Mouse (Mus musculus) liver, embryonic 14.5 days (tissue): ENCODE results near the gene Zfp622. TPM values are rescaled to one million over a fixed set of nuclear protein-coding genes. Genes with fewer than 3 reads are reported as not detected.

ENCODE experiments used
- ATAC-seq: fragments of 200-750 bp; cut with Nextera tagmentation; 2 replicates; pipeline ENCODE4 v1.8.0; 2017; ENCODE audit warnings: moderate number of reproducible peaks, mild to moderate bottlenecking, moderate library complexity; ENCODE audit not compliant: insufficient read depth
- DNase-seq, 3 experiments: peaks; one replicate each; pipeline ENCODE4 v3.0.0-alpha.2; 2012 to 2013; ENCODE audit warnings: low read depth in 3 of 3, low spot score in 3 of 3
- H3K27ac ChIP-seq: fragments of 300-500 bp; sonication (generic); 2 replicates; pipeline ENCODE4 v1.5.1; 2014; ENCODE audit warnings: moderate library complexity, mild to moderate bottlenecking, control low read depth, inconsistent platforms
- H3K27me3 ChIP-seq: fragments of 300-500 bp; sonication (generic); 2 replicates; pipeline ENCODE4 v1.6.1; 2014; ENCODE audit warnings: mild to moderate bottlenecking, low read length, moderate library complexity; ENCODE audit not compliant: control insufficient read depth, insufficient read depth
- H3K36me3 ChIP-seq: fragments of 300-500 bp; sonication (generic); replicated peaks from 2 replicates; pipeline ENCODE4 v1.6.1; 2014; ENCODE audit warnings: low read depth; ENCODE audit not compliant: control insufficient read depth, insufficient read depth
- H3K4me1 ChIP-seq, 2 experiments: fragments of 200-500 bp in 1 of 2; fragments of 300-500 bp in 1 of 2; sonication (generic) in 1 of 2; replicated peaks; 2 replicates each; pipeline ENCODE4 v1.6.1; 2012 to 2014; ENCODE audit warnings: antibody characterized with exemption in 1 of 2, inconsistent platforms in 1 of 2, low read length in 1 of 2; ENCODE audit not compliant: control insufficient read depth in 2 of 2, insufficient read depth in 2 of 2
- H3K4me2 ChIP-seq: fragments of 300-500 bp; sonication (generic); 2 replicates; pipeline ENCODE4 v1.6.1; 2014; ENCODE audit warnings: low read depth, mild to moderate bottlenecking, control low read depth, moderate library complexity
- H3K4me3 ChIP-seq, 2 experiments: fragments of 200-500 bp in 1 of 2; fragments of 300-500 bp in 1 of 2; sonication (generic) in 1 of 2; 2 replicates each; pipeline ENCODE4 v1.5.1; 2012 to 2014; ENCODE audit warnings: low read depth in 2 of 2, low read length in 2 of 2, mild to moderate bottlenecking in 2 of 2, control low read depth in 1 of 2, inconsistent platforms in 1 of 2, moderate library complexity in 1 of 2; ENCODE audit not compliant: insufficient read depth in 1 of 2
- H3K9ac ChIP-seq: fragments of 300-500 bp; sonication (generic); replicated peaks from 2 replicates; pipeline ENCODE4 v1.6.1; 2014; ENCODE audit warnings: mild to moderate bottlenecking, control low read depth, moderate library complexity
- H3K9me3 ChIP-seq: fragments of 300-500 bp; sonication (generic); 2 replicates; pipeline ENCODE4 v1.6.1; 2016; ENCODE audit warnings: low read length, mixed read lengths; ENCODE audit not compliant: control insufficient read depth
- CTCF ChIP-seq: IDR thresholded peaks from 2 replicates; pipeline ENCODE4 v1.5.1; 2016; ENCODE audit warnings: antibody characterized with exemption, low read depth, control low read depth
- EP300 ChIP-seq: IDR thresholded peaks from 2 replicates; pipeline ENCODE4 v1.6.1; 2016; ENCODE audit warnings: antibody characterized with exemption, low read depth
- WGBS: fragments of 180-500 bp; shearing (Covaris S2); extraction: QIAGEN DNeasy Blood & Tissue Kit; methylation state at CpG from one replicate; pipeline ENCODE4 v1.1.7; 2014; ENCODE audit not compliant: insufficient replicate concordance; 5-methylcytosine and 5-hydroxymethylcytosine counted together
- polyA plus RNA-seq, 2 experiments: library from polyadenylated mRNA; depleted of rRNA in 1 of 2; stranded (reverse) in 1 of 2; unstranded in 1 of 2; fragments of >200 nt; fragmentation: Nextera tagmentation in 1 of 2; extraction: Ambion mirVana in 1 of 2; gene quantifications; 2 replicates each; pipeline versions ENCODE4 v1.2.1 to v1.2.3; 2012 to 2014

Zfp622 gene
- polyA plus RNA-seq, 2 experiments: 9.0 to 9.5 TPM

GRCm38 (mm10) chr15:25942415-25942814, 41.8 kb upstream of the Zfp622 start:
- H3K27me3 ChIP-seq: no peaks in the 10 kb centered on the region
- no peak overlapping the region for H3K4me2 ChIP-seq
- TF ChIP-seq EP300 (no peak), CTCF (no peak)
- H3K9ac ChIP-seq: no peak overlapping the region
- 44% methylated on average over 4 of the region's 4 CpGs for WGBS
- ATAC-seq (no peak), DNase-seq (no peak)
- H3K27ac ChIP-seq: no peak overlapping the region
- H3K4me3 ChIP-seq: no peak overlapping the region
- no peaks in the 10 kb centered on the region for H3K36me3 ChIP-seq
- no peaks in the 10 kb centered on the region for H3K9me3 ChIP-seq
- H3K4me1 ChIP-seq: 0 out of 4 replicates have a peak, but pooled peaks cover 0 to 2% of the 10 kb centered on the region in 2 experiments

GRCm38 (mm10) chr15:25943386-25944137, 40.6 kb upstream of the Zfp622 start:
- no peaks in the 10 kb centered on the region for H3K9me3 ChIP-seq
- no peaks in the 10 kb centered on the region for H3K27me3 ChIP-seq
- no peak overlapping the region for H3K4me2 ChIP-seq
- no peaks in the 10 kb centered on the region for H3K36me3 ChIP-seq
- TF ChIP-seq CTCF (no peak), EP300 (no peak)
- H3K4me1 ChIP-seq: 0 out of 4 replicates have a peak, but pooled peaks cover 0 to 2% of the 10 kb centered on the region in 2 experiments
- H3K9ac ChIP-seq: no peak overlapping the region
- WGBS: 66% methylated on average over 15 of the region's 15 CpGs
- H3K27ac ChIP-seq: no peak overlapping the region
- no peak overlapping the region for H3K4me3 ChIP-seq
- DNase-seq (no peak), ATAC-seq (no peak)

- H3K27ac ChIP-seq: no peak overlapping the region
- 64% methylated on average over 8 of the region's 8 CpGs for WGBS
- no peak for TF ChIP-seq CTCF
- no peak for TF ChIP-seq EP300
- no peak for DNase-seq
- no peak for ATAC-seq
- H3K4me1 ChIP-seq: 0 out of 4 replicates have a peak, but pooled peaks cover 0 to under 1% of the 10 kb centered on the region in 2 experiments
- no peak overlapping the region for H3K4me3 ChIP-seq
- H3K36me3 ChIP-seq: no peaks in the 10 kb centered on the region
- no peaks in the 10 kb centered on the region for H3K27me3 ChIP-seq
- no peaks in the 10 kb centered on the region for H3K9me3 ChIP-seq
- no peak overlapping the region for H3K9ac ChIP-seq
- no peak overlapping the region for H3K4me2 ChIP-seq
These were observed 38.9 kb upstream of the Zfp622 start for GRCm38 (mm10) chr15:25945224-25945623.

DNA sequence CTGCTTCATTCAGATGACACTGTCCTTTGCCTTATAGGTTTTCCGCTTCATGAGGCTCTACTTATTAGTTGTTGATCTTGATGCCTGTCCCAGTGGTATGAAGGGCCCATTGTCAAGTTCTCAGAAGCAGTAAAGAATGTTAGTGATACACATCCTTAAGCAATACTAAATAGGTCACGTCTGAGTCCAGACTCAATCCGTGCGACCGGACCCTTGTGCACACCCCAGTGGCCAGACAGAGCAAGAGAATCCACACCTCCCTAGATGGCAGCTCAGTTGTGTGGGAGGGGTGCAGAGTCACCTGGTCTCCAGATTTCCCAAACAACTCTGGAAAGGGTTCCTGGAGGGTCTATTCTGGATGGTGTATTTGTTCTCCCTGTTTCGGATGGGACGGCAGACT, 37.7 kb upstream of the Zfp622 start:
- Histone ChIP-seq H3K4me1 (no peaks in the 10 kb centered on the region), H3K36me3 (no peaks in the 10 kb centered on the region), H3K27ac (no peak overlapping the region), H3K9ac (no peak overlapping the region), H3K9me3 (no peaks in the 10 kb centered on the region), H3K4me2 (no peak overlapping the region), H3K27me3 (no peaks in the 10 kb centered on the region), H3K4me3 (no peak overlapping the region)
- ATAC-seq (no peak), DNase-seq (no peak)
- WGBS: 72% methylated on average over 7 of the region's 7 CpGs
- TF ChIP-seq CTCF (no peak), EP300 (no peak)

GRCm38 (mm10) chr15:25947383-25947782, 36.8 kb upstream of the Zfp622 start:
- DNase-seq (no peak), ATAC-seq (no peak)
- Histone ChIP-seq H3K9me3 (no peaks in the 10 kb centered on the region), H3K36me3 (no peaks in the 10 kb centered on the region), H3K27me3 (no peaks in the 10 kb centered on the region), H3K4me1 (no peaks in the 10 kb centered on the region), H3K9ac (no peak overlapping the region), H3K4me2 (no peak overlapping the region), H3K27ac (no peak overlapping the region), H3K4me3 (no peak overlapping the region)
- TF ChIP-seq EP300: no peak
- no peak for TF ChIP-seq CTCF
- 59% methylated on average over 8 of the region's 8 CpGs for WGBS
